Mouse (Mus musculus): ENCODE results near the gene Defb21.

DNA sequence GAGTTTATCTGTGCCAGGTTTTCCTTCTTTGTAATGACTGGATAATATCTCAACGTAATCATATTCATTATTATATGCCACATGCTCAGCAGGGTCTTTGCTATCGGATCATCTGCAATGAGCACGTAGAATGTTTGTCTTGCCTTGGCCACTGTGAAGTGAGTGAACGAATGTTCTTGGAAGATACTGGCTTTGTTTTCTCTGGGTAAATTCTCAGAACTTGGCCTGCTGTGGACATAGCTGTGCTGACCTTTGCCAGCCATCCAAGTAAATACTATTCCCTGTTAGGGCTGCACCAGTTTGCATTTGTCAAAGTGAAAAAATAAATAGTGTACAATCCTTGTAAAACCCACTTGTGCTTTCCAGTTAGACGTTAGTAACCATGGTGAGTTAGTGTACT is 24.4 kb upstream of the Defb21 start:
- TF ChIP-seq POLR2A (IDR thresholded peaks at IDR 0.05; ENCODE audit: insufficient read depth, low read depth, low read length): no peak
- TF ChIP-seq CTCF (IDR thresholded peaks at IDR 0.05; ENCODE audit: insufficient read depth, low read depth, low read length): no peak
